Mouse (Mus musculus) lung, postnatal 0 days (tissue): ENCODE results near the gene Rftn1.

Source experiments
- CTCF ChIP-seq: IDR thresholded peaks from 2 replicates; pipeline ENCODE4 v1.5.1; 2016; ENCODE audit warnings: antibody characterized with exemption, mild to moderate bottlenecking
- EP300 ChIP-seq: IDR thresholded peaks from 2 replicates; pipeline ENCODE4 v1.6.1; 2016; ENCODE audit warnings: antibody characterized with exemption, mild to moderate bottlenecking, control low read depth

DNA sequence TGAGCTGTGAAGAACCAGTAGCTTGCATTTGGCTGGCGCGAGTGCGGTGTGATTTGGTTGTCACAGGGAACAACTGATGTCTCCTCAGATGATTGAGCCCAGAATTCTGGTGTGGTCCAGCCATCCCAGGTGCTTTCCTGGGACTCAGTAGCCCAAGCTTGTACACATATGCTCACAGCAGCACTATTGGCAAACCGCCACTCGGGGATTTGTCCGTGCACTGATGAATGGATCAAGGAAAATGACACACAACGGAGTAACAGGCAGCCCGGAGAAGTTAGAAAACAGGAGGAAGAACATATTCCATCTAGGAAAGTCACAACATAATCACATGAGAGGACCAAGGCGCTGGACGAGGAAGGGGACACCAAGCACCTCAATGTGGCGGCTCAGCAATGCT is 42.3 kb upstream of the Rftn1 start:
- TF ChIP-seq CTCF (no peak), EP300 (no peak)
